Mouse (Mus musculus) right cerebral cortex, adult 18-20 months (tissue): ENCODE results near the gene Slc5a11.

Source experiments
- DNase-seq: peaks from one replicate; pipeline ENCODE4 v3.0.0; 2022; ENCODE audit warnings: mixed read lengths

Slc5a11 gene

DNA sequence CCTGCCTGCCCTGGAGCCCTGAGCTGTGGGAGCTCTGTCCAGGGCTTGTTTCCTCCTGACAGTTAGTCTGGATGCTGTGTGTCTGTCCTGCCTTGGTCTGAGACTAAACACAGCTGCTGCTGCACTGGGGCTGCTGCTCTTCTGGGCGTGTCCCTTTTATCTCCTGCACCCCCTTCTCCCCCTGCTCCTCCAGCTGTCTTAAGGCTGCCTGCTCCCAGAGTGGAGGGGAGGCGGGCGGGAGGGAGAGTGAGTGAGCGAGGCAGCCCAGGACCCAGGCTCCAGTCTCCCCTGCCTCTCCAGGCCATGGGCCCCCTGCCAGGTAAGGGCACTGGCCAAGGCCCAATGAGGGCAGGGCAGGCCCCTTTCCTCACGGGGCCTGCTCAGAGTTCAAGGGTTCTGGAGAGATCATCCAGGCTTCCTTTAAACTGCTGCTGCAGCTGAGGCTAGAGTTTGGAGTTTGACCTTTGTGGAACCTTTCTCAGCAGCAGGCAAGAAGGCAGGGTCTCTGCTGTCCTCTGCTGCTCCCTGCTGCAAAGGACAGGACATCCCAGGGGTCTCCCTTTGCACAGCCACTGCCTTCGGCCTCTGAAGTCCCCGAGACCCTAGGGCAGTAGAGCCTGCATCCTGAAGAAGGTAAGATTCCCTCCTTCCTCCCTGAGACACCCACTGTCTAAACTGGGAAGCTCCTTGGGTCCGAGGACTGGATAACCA is at the start of gene Slc5a11:
Slc5a11 (plus strand) TSS at position 416 of the 711 bp plus-strand sequence.
- DNase-seq: no peak

- no peak for DNase-seq
These were observed 47.1 kb upstream of the Slc5a11 start for GRCm38 (mm10) chr7:123167436-123167835.

DNA sequence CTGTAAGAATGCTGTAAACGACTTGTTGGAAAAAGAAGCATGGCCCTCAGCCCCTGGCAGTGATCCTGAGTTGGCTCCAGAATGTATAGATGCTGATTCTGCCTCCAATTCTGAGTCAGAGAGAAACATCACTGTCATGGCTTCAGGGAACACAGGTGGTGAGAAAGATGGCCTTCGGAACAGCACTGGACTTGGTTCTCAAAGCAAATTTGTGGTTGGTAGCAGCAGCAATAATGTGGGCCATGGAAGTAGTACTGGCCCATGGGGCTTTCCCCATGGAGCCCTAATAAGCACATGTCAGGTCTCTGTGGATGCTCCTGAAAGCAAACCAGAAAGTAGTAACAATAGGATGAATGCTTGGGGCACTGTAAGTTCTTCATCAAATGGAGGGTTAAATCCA is 45.0 kb upstream of the Slc5a11 start:
- no peak for DNase-seq

GRCm38 (mm10) chr7:123172101-123172500 is 42.5 kb upstream of the Slc5a11 start:
- DNase-seq: no peak

DNA sequence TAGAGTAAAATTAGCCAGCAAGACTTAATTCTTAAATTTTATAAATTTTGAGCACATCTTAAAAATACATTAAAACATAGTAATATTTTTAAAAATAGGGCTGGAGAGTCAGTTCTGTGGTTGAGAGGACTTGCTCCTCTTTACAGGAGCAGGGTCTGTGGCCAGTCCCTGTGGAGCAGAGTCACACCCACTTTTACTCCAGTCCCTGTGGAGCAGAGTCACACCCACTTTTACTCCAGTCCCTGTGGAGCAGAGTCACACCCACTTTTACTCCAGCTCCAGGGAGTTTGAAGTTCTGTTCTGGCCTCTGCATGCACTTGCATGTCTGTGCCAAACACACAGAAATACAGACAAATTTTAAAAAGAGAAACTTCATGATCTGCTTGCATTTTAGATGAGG is 37.4 kb upstream of the Slc5a11 start:
- DNase-seq: no peak

GRCm38 (mm10) chr7:123181787-123182701 is 32.5 kb upstream of the Slc5a11 start:
- DNase-seq: no peak

DNA sequence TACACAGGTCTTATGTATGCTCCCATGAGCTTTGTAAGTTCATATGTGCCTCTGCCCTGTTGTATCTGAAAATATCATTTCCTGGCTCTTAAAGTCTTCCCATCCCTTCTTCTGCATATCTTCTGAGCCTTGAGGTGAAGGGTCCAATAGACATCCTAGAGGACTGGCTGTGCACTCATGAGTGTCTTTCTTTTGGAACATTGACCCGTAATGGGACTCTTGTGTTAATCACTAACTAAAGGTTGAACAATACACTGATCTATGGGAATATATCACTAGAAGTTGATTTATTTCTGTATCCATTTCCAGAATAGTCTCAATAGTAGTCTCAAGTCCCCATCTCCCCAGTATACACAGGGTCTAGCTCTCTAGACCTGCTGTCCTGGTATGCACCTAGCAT is 29.7 kb upstream of the Slc5a11 start:
- no peak for DNase-seq

- DNase-seq: no peak
These were observed 28.1 kb upstream of the Slc5a11 start for GRCm38 (mm10) chr7:123186463-123186862.

- DNase-seq: no peak
These were observed 27.3 kb upstream of the Slc5a11 start for GRCm38 (mm10) chr7:123187246-123187645.

- no peak for DNase-seq
These were observed 26.1 kb upstream of the Slc5a11 start for GRCm38 (mm10) chr7:123188462-123188861.

DNA sequence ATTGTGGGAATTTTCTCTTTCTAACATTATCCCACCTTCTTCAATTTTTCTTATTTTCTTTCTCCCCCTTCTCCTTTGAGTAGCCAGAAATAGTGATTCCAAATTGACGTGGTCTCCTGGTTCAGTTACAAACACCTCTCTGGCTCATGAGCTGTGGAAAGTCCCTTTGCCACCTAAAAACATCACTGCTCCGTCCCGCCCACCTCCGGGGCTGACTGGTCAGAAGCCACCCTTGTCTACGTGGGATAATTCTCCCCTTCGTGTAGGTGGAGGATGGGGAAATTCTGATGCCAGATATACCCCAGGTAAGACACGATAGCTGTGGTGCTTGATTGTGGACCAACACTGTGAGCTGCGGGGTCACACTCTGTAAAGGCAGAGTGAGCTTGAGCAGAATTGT is 24.8 kb upstream of the Slc5a11 start:
- DNase-seq: no peak

DNA sequence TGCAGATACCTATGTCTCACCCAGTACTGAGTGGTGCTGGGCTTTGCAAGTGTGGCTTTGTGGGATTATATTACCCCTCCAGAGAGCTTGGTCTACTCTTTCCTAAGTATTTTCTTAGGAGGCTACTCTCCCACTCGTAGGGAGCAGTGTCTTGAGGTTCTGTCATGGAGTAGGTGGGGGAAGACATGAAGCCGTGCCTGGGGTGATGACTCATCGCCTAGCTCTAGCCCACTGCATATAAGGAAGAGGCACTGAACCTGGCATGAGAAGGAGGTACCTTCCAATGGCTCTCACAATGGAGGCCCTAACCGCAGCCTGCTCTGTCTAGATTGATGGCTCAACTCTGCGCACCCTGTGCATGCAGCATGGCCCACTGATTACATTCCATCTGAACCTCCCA is 22.8 kb upstream of the Slc5a11 start:
- DNase-seq: peak; percentile 49

DNA sequence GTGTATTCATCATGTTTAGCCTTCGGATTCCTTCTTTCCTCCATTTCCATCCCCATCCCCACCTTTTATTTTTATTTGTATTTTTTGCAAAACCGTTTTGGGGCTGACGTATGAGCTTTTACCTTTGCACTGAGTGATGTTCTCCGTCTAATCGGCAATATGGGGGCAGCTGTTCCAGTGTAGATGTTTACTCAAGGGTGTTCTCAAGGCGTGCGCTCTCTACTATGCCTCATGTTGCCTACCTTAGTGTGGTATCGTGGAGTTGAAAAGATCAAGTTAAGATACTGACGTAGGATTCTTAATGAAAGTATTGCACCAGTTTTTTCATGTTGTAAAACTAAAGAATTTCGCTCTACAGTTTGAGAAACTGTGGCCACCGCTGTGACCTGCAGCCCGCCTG is 21.4 kb upstream of the Slc5a11 start:
- no peak for DNase-seq

DNA sequence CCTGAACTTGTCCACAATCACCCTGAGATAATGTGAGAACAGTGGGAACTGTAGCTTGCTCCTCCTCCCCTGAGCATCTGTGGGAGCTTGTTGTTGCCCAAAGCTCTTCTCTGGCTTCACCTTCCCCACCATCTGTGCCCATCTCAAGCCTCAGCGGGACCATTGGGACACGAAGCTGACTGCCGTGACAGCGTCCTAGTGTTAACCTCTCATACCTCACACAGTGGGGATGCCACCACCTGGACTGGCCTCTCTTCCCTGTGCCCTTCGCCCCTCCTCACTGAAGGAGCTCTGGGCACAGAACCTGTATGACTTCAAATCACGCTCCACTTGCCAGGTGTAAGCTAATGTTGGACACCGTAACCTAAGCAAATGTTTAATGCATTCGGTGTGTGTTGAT is 19.9 kb upstream of the Slc5a11 start:
- DNase-seq: no peak

- DNase-seq: no peak
These were observed 18.1 kb upstream of the Slc5a11 start for GRCm38 (mm10) chr7:123196432-123196831.

GRCm38 (mm10) chr7:123198695-123199094 is 15.9 kb upstream of the Slc5a11 start:
- DNase-seq: no peak

DNA sequence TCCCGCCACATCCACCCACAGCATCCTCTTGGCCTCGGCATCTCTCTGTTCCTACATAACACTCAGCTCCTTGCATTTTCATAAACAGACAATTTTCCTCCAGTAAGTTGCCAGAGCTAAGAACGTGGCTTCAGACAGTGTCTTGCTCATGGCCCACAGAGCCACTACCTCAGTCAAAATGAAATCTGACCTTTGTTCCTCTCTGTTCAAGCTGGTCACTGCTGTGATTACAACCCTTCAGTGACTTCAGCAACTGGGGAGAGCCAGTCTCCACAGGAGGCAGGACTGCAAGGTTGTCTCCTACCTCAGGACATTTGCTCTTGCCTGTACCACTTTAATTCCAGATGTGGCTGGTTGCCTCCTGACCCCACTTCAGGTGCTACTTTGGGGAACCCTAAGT is 15.4 kb upstream of the Slc5a11 start:
- no peak for DNase-seq

- DNase-seq: no peak
These were observed 14.8 kb upstream of the Slc5a11 start for GRCm38 (mm10) chr7:123199656-123200206.

- DNase-seq: no peak
These were observed 13.9 kb upstream of the Slc5a11 start for GRCm38 (mm10) chr7:123200722-123201121.

GRCm38 (mm10) chr7:123205261-123205660 is 9.3 kb upstream of the Slc5a11 start:
- peak; percentile 48 for DNase-seq

DNA sequence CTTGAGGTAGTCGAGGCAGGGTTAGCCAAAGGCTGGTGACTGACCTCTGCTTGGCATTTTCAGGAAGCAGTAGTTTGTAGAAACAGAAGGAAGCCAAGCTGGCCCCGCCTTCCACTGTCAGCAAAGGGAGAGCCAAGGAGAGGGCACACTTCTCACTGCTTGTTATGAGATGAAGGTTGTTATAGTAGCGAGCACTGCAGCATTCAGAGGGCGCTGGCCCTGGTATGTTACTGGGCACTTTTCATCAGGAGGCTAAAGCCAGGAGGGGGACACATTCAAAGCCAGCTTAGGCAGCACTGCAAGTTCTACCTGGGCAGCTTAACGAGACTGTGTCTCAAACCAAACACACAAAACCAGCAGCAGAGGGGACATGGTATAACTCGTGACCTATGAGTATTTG is 7.0 kb upstream of the Slc5a11 start:
- DNase-seq: no peak

GRCm38 (mm10) chr7:123209864-123210263 is 4.7 kb upstream of the Slc5a11 start:
- no peak for DNase-seq

GRCm38 (mm10) chr7:123211461-123211860 is 3.1 kb upstream of the Slc5a11 start:
- DNase-seq: no peak

- DNase-seq: no peak
These were observed 2.3 kb upstream of the Slc5a11 start for GRCm38 (mm10) chr7:123212316-123212715.
